Mouse (Mus musculus): ENCODE measurements at regions not wholly inside any gene's neighbourhood (a gene's known extent, or its start where the extent isn't known, plus 50 kb on each side); places are given as distances from the start of the nearest gene placed in this dataset.

DNA sequence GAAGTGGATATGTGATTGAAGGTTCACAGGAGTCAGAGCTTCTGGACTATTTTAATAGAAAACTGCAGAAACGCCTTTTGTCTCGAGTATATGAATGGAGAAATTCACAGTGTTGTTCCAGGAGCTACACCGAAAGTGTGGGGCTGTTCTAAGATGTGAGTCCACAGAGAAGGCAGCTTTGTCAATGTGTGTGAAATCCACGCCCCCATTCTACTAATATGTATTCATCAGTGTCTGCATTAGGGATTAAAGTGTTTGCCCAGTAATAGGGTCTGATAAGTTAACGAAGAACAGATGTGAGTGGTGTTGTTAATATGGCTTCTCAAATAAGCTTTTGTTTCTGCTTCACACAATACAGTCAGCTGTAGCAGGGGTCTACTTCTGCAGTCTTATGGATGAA is 260.0 kb upstream of the Fshr start:
- TF ChIP-seq CTCF (IDR thresholded peaks at IDR 0.05; ENCODE audit: extremely low read depth, insufficient read depth, low read length) = no peak
- no peak for TF ChIP-seq POLR2A (IDR thresholded peaks at IDR 0.05; ENCODE audit: extremely low read depth, insufficient read depth, low read length)
